Mouse (Mus musculus): ENCODE results near the gene Ppp1r14b. TPM values are rescaled to one million over a fixed set of nuclear protein-coding genes. Genes with fewer than 3 reads are reported as not detected.
A peak's percentile ranks its signal among the peaks of the same experiment; 100 is the strongest.

Ppp1r14b gene
- polyA plus RNA-seq, 1 experiment from 2014 or later: 285 TPM

DNA sequence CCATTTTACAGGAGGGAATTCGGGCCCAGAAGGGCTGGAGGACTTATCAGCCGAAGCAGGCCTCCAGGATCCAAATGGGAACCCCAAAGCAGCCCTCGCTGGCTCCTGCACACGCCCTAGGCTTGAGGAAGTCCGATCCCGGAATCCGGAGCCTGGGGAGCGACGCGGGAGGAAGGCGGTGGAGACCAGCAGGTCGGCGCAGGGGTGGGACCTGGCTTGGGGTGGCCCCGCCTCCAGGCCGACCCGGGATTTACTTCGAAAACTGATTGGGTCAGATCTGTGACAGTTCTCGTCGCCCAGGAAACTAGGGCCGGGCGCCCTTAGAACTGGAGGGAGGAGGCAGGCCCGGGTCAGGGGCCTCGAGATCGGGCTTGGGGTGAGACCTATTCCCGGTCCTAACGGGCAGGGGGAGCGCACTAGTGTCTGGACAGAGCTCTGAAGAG, 32.5 kb upstream of the Ppp1r14b start, which contains the start of gene Gpr137:
Gene Gpr137 (minus strand): TSS at position 232 of the 443 bp plus-strand sequence.
- Histone ChIP-seq H3K4me1 (ENCODE audit: control insufficient read depth, insufficient read depth, low read length) (peaks cover 14% of the 10 kb centered on the region), H3K9ac (ENCODE audit: low read length) (peak within 1 kb of the TSS; percentile 92), H3K4me2 (peak within 1 kb of the TSS; percentile 98), H3K36me3 (ENCODE audit: control insufficient read depth, insufficient read depth, low read length) (no peaks in the 10 kb centered on the region), H3K4me3 (ENCODE audit: low read depth, low read length) (peak within 1 kb of the TSS; percentile 79), H3K27me3 (ENCODE audit: control insufficient read depth, insufficient read depth, low read length) (no peaks in the 10 kb centered on the region), H3K9me3 (ENCODE audit: control insufficient read depth, low read length) (no peaks in the 10 kb centered on the region), H3K27ac (ENCODE audit: low read depth, low read length) (peak within 1 kb of the TSS; percentile 92)
- peak; percentile 89 for ATAC-seq (ENCODE audit: low FRiP score)
- 0% methylated on average over 27 of the region's 27 CpGs for WGBS
- peak; percentile 98 for DNase-seq (ENCODE audit: low spot score, missing footprints)

DNA sequence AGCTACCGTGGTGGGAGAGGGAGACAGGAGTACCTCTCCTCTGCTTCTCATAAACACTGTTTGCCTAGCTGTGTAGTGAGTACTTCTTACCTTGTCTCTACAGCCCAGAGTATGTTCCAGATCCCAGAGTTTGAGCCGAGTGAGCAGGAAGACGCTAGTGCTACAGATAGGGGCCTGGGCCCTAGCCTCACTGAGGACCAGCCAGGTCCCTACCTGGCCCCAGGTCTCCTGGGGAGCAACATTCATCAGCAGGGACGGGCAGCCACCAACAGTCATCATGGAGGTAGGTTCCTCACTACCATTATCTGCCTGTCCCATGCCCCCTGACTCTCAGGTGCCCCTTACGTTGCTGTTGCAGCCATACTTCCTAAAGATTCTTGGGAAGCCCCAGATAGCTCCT, 32.0 kb upstream of the Ppp1r14b start:
- H3K36me3 ChIP-seq (ENCODE audit: control insufficient read depth, insufficient read depth, low read length): no peaks in the 10 kb centered on the region
- H3K27me3 ChIP-seq (ENCODE audit: control insufficient read depth, insufficient read depth, low read length): no peaks in the 10 kb centered on the region
- ATAC-seq (ENCODE audit: low FRiP score): peak; percentile 14; the same call in 1 of the 2 replicates
- peak overlapping the region; percentile 92 for H3K9ac ChIP-seq (ENCODE audit: low read length)
- peak overlapping the region; percentile 98 for H3K4me2 ChIP-seq
- no peaks in the 10 kb centered on the region for H3K9me3 ChIP-seq (ENCODE audit: control insufficient read depth, low read length)
- peak overlapping the region; percentile 79 for H3K4me3 ChIP-seq (ENCODE audit: low read depth, low read length)
- peak overlapping the region; percentile 92 for H3K27ac ChIP-seq (ENCODE audit: low read depth, low read length)
- 30% methylated on average over 5 of the region's 5 CpGs for WGBS
- DNase-seq (ENCODE audit: low spot score, missing footprints): no peak
- peaks cover 14% of the 10 kb centered on the region for H3K4me1 ChIP-seq (ENCODE audit: control insufficient read depth, insufficient read depth, low read length)

DNA sequence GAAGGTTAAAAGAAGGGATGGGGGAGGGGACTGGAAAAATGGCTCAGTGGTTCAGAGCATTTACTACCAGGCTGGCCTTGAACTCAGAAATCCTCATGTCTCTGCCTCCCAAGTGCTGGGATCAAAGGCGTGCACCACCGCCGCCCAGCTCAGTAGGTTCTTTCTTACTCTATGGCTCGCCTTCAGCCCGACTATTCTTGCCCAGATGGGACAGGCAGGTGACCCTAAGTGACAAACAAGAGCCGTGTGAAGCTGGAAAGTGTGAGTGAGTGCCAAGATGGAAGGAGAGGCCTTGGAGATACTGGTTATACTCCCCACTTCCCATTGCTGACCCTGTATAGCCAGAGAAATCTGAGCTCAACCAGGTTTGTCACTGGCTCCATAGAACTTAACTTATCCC, 31.1 kb upstream of the Ppp1r14b start:
- H3K4me3 ChIP-seq (ENCODE audit: low read depth, low read length): no peak overlapping the region
- WGBS: 96% methylated on average over 6 of the region's 6 CpGs

DNA sequence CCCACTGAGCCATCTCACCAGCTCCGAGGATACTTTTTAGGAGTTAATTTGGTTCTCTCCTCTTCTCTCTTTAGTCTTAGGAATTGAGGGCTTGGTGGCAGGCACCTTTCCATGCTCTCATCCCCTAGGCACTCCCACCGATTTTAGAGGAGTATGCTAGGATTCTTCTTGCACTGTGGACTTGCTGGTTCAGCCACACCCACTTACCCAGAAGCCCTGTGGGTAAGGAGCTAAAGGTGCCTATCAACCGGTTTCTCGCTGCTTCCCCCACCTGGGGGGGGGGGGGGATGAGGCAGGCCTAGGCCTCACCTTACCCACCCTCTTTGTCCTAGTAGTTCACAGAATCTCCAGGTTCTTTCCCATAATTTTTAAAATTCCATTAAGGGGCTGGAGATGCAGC, 27.0 kb upstream of the Ppp1r14b start:
- Histone ChIP-seq H3K4me2 (no peak overlapping the region), H3K4me3 (ENCODE audit: low read depth, low read length) (no peak overlapping the region), H3K36me3 (ENCODE audit: control insufficient read depth, insufficient read depth, low read length) (no peaks in the 10 kb centered on the region), H3K9me3 (ENCODE audit: control insufficient read depth, low read length) (no peaks in the 10 kb centered on the region), H3K27ac (ENCODE audit: low read depth, low read length) (no peak overlapping the region), H3K9ac (ENCODE audit: low read length) (no peak overlapping the region), H3K27me3 (ENCODE audit: control insufficient read depth, insufficient read depth, low read length) (no peaks in the 10 kb centered on the region), H3K4me1 (ENCODE audit: control insufficient read depth, insufficient read depth, low read length) (peaks cover 15% of the 10 kb centered on the region)
- ATAC-seq (ENCODE audit: low FRiP score) (no peak), DNase-seq (ENCODE audit: low spot score, missing footprints) (no peak)
- WGBS: 48% methylated on average over 4 of the region's 4 CpGs

More for the DNA sequence above, 31.1 kb upstream of the Ppp1r14b start:
- Histone ChIP-seq H3K27ac (ENCODE audit: low read depth, low read length) (no peak overlapping the region), H3K9ac (ENCODE audit: low read length) (no peak overlapping the region), H3K4me2 (no peak overlapping the region), H3K4me1 (ENCODE audit: control insufficient read depth, insufficient read depth, low read length) (peaks cover 14% of the 10 kb centered on the region), H3K27me3 (ENCODE audit: control insufficient read depth, insufficient read depth, low read length) (no peaks in the 10 kb centered on the region), H3K9me3 (ENCODE audit: control insufficient read depth, low read length) (no peaks in the 10 kb centered on the region), H3K36me3 (ENCODE audit: control insufficient read depth, insufficient read depth, low read length) (no peaks in the 10 kb centered on the region)
- no peak for DNase-seq (ENCODE audit: low spot score, missing footprints)
- no peak for ATAC-seq (ENCODE audit: low FRiP score)

DNA sequence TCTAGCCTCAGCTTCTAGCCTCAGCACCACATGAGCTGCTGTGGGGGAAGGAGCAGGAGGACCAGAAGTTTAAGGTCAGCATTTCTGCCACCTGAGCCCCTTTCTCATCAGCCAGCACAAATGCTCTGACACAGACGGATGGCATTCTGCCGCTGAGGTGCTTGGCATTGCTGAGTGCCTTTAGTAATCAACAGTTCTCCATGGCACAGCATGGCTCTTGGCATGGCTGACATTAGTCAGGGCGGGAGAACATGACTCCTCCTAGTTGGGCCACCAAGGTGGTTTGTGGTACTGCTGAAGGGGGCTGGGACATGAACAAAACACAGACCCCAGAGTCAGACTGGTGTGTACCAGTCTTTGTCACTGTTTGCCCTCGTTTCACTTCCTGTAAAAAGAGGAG, 26.6 kb upstream of the Ppp1r14b start:
- no peak for DNase-seq (ENCODE audit: low spot score, missing footprints)
- no peaks in the 10 kb centered on the region for H3K36me3 ChIP-seq (ENCODE audit: control insufficient read depth, insufficient read depth, low read length)
- H3K9ac ChIP-seq (ENCODE audit: low read length): no peak overlapping the region
- no peak for ATAC-seq (ENCODE audit: low FRiP score)
- no peak overlapping the region for H3K27ac ChIP-seq (ENCODE audit: low read depth, low read length)
- H3K4me1 ChIP-seq (ENCODE audit: control insufficient read depth, insufficient read depth, low read length): peaks cover 15% of the 10 kb centered on the region
- H3K9me3 ChIP-seq (ENCODE audit: control insufficient read depth, low read length): no peaks in the 10 kb centered on the region
- no peaks in the 10 kb centered on the region for H3K27me3 ChIP-seq (ENCODE audit: control insufficient read depth, insufficient read depth, low read length)
- no peak overlapping the region for H3K4me3 ChIP-seq (ENCODE audit: low read depth, low read length)
- no peak overlapping the region for H3K4me2 ChIP-seq
- WGBS: 83% methylated on average over 4 of the region's 4 CpGs

DNA sequence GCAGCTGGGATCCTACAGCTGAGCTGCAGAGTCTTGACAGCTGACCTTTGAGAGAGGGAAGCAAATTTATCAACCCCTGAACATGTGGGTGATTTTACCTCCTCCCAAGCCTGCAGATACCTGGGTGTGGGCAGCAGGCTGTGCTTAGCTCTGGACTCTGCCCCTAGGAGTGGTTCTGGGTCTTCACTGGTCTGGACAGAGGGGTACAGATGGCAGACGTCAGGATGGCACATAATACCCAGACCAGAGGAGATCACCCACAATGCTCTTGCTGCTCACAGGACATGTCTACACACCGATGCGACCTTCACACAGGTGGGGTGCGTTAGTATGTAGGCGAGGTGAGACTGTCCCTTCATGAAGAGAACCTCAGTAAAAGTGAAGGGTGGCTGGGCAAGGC, 25.2 kb upstream of the Ppp1r14b start:
- no peaks in the 10 kb centered on the region for H3K36me3 ChIP-seq (ENCODE audit: control insufficient read depth, insufficient read depth, low read length)
- no peak overlapping the region for H3K4me2 ChIP-seq
- DNase-seq (ENCODE audit: low spot score, missing footprints) (no peak), ATAC-seq (ENCODE audit: low FRiP score) (no peak)
- H3K27me3 ChIP-seq (ENCODE audit: control insufficient read depth, insufficient read depth, low read length): no peaks in the 10 kb centered on the region
- no peak overlapping the region for H3K9ac ChIP-seq (ENCODE audit: low read length)
- no peak overlapping the region for H3K4me3 ChIP-seq (ENCODE audit: low read depth, low read length)
- H3K27ac ChIP-seq (ENCODE audit: low read depth, low read length): no peak overlapping the region
- peaks cover 15% of the 10 kb centered on the region for H3K4me1 ChIP-seq (ENCODE audit: control insufficient read depth, insufficient read depth, low read length)
- 93% methylated on average over 5 of the region's 5 CpGs for WGBS
- no peaks in the 10 kb centered on the region for H3K9me3 ChIP-seq (ENCODE audit: control insufficient read depth, low read length)

DNA sequence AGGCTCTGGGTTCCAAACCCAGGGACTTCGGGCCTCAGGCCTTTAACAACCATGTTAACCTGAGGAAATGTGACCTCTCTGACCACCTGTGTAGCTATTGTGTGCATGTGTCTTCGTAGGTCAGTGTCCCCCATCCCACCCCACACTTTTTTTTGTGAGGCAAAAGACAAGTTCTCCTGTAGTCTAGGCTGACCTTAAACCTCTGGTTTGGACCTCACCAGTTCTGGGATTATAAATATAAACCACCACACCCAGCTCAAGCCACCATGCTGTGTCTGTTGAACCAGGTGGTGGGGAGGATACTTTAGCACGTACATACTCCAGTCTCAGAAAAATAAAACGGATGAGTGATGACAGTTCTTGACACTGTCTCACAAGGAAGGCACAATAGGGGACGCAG, 24.8 kb upstream of the Ppp1r14b start:
- DNase-seq (ENCODE audit: low spot score, missing footprints) (no peak), ATAC-seq (ENCODE audit: low FRiP score) (no peak)
- Histone ChIP-seq H3K27me3 (ENCODE audit: control insufficient read depth, insufficient read depth, low read length) (no peaks in the 10 kb centered on the region), H3K36me3 (ENCODE audit: control insufficient read depth, insufficient read depth, low read length) (no peaks in the 10 kb centered on the region), H3K27ac (ENCODE audit: low read depth, low read length) (no peak overlapping the region), H3K4me3 (ENCODE audit: low read depth, low read length) (peak overlapping the region; percentile 42; the same call in 1 of the 2 replicates), H3K9ac (ENCODE audit: low read length) (peak overlapping the region; percentile 76; the same call in 1 of the 2 replicates), H3K9me3 (ENCODE audit: control insufficient read depth, low read length) (no peaks in the 10 kb centered on the region), H3K4me2 (peak overlapping the region; percentile 94), H3K4me1 (ENCODE audit: control insufficient read depth, insufficient read depth, low read length) (peaks cover 15% of the 10 kb centered on the region)
- WGBS: 47% methylated on average over 5 of the region's 5 CpGs

DNA sequence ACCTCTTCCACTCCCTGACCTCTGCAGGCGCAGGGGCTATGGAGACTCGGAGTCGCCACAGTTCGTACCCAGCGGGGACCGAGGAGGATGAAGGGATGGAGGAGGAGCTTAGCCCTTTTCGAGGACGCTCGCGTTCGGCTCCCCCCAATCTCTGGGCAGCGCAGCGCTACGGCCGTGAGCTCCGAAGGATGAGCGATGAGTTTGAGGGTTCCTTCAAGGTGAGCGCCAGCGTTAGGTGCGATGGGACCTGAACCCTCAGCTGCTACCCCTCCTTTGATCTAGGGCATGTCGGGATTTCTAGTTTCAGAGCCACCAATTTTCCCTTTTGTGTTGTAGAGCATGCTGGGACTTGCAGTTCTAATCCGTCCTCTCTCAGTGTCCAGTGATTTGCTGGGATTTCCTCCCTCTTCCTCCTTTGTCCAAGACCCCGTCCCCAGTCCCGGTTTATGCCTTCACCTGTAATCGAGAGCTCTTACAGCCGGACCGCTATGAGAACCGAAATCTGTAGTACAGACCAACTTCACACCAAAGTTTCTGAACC, 24.1 kb upstream of the Ppp1r14b start:
- Histone ChIP-seq H3K4me2 (peak overlapping the region; percentile 94), H3K27me3 (ENCODE audit: control insufficient read depth, insufficient read depth, low read length) (no peaks in the 10 kb centered on the region), H3K36me3 (ENCODE audit: control insufficient read depth, insufficient read depth, low read length) (no peaks in the 10 kb centered on the region), H3K4me1 (ENCODE audit: control insufficient read depth, insufficient read depth, low read length) (peaks cover 15% of the 10 kb centered on the region), H3K9me3 (ENCODE audit: control insufficient read depth, low read length) (no peaks in the 10 kb centered on the region), H3K27ac (ENCODE audit: low read depth, low read length) (peak overlapping the region; percentile 97), H3K9ac (ENCODE audit: low read length) (peak overlapping the region; percentile 76), H3K4me3 (ENCODE audit: low read depth, low read length) (peak overlapping the region; percentile 42)
- WGBS: under 1% methylated on average over 28 of the region's 28 CpGs
- peak; percentile 65 for ATAC-seq (ENCODE audit: low FRiP score)
- DNase-seq (ENCODE audit: low spot score, missing footprints): peak; percentile 98

DNA sequence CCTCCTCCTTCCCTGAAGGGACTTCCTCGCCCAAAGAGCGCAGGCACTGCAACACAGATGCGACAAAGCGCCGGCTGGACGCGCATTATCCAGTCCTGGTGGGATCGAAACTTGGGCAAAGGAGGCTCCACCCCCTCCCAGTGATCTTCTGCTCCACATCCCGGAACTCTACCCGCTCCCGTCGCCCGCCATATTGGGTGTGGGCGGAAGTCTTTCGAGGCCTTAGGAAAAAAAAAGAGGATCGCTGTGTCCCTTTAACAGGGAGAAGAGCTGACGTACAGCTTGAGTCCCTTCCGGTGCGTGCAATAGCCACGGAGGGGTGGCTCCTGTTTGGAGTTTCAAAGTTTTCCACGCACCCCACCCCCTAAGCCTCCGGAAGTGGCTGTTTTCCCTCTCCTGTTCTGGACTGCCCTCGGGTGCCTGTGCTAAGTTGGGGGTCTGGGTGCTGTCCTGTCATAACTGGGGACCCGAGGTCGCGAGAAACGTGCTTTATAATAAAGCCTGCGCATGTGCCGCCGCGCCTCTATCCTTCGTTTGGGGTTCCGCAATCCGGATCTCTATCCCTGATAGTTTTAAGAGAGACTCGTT, 23.3 kb upstream of the Ppp1r14b start:
- H3K4me3 ChIP-seq (ENCODE audit: low read depth, low read length): peak overlapping the region; percentile 42
- no peaks in the 10 kb centered on the region for H3K36me3 ChIP-seq (ENCODE audit: control insufficient read depth, insufficient read depth, low read length)
- H3K27ac ChIP-seq (ENCODE audit: low read depth, low read length): peak overlapping the region; percentile 97
- WGBS: under 1% methylated on average over 35 of the region's 35 CpGs
- H3K4me2 ChIP-seq: peak overlapping the region; percentile 94
- ATAC-seq (ENCODE audit: low FRiP score): peak; percentile 86
- peak overlapping the region; percentile 76 for H3K9ac ChIP-seq (ENCODE audit: low read length)
- no peaks in the 10 kb centered on the region for H3K9me3 ChIP-seq (ENCODE audit: control insufficient read depth, low read length)
- no peaks in the 10 kb centered on the region for H3K27me3 ChIP-seq (ENCODE audit: control insufficient read depth, insufficient read depth, low read length)
- peak; percentile 98 for DNase-seq (ENCODE audit: low spot score, missing footprints)
- H3K4me1 ChIP-seq (ENCODE audit: control insufficient read depth, insufficient read depth, low read length): peaks cover 15% of the 10 kb centered on the region

Measured in midbrain, embryonic 11.5 days (tissue).